Mouse (Mus musculus): ENCODE measurements around the gene Lrrc32.

DNA sequence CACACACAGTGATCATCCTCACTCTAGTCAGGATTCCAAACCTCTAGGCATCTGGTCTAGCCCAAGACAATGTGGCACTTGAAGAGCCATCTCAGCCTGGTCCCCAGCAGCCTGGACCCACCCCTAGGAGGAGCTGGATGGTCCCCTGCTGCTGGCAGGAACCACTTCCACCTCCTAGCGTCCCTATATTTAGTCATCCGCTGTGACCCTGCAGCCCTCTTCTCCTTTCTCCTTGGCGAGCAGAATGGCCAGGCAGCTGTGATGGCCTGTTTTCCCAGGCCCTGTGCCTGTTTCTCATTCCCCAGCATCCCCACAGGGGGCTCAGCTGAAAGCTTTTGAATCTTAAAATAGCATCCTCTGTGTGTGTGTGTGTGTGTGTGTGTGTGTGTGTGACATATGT lies 59.8 kb downstream of the Lrrc32 start:
- TF ChIP-seq CTCF (IDR thresholded peaks at IDR 0.05; ENCODE audit: borderline replicate concordance, control insufficient read depth, extremely low read depth, insufficient read depth, low read length, poor library complexity) (no peak), POLR2A (IDR thresholded peaks at IDR 0.05; ENCODE audit: control insufficient read depth, extremely low read depth, insufficient read depth, low read length, poor library complexity) (no peak)

Data from thymus, adult 2 months (tissue).